Mouse (Mus musculus) MEL (cell line): ENCODE data around the gene Dgcr2. TPM values are rescaled to one million over a fixed set of nuclear protein-coding genes. Genes with fewer than 3 reads are reported as not detected.

Experiments
- DNase-seq: peaks from one replicate; pipeline ENCODE4 v3.0.0; 2011; ENCODE audit warnings: low read depth, low spot score
- H3K27ac ChIP-seq: 2 replicates; pipeline ENCODE4 v1.5.1; 2012; ENCODE audit warnings: low read depth, mild to moderate bottlenecking, control low read depth, low read length, moderate library complexity; ENCODE audit not compliant: control insufficient read depth
- H3K27me3 ChIP-seq, 2 experiments: fragments of 150-350 bp in 1 of 2; sonication (generic) in 1 of 2; 2 replicates each; pipeline ENCODE4 v1.6.1; 2012; ENCODE audit warnings: low read length in 2 of 2, mild to moderate bottlenecking in 2 of 2, improper control_type of control experiment in 1 of 2, moderate library complexity in 1 of 2; ENCODE audit not compliant: insufficient read depth in 2 of 2, control insufficient read depth in 1 of 2
- H3K36me3 ChIP-seq, 2 experiments: 2 replicates each; pipeline ENCODE4 v1.6.1; 2012 to 2014; ENCODE audit warnings: low read length in 2 of 2, improper control_type of control experiment in 1 of 2, inconsistent platforms in 1 of 2, mild to moderate bottlenecking in 1 of 2; ENCODE audit not compliant: insufficient read depth in 2 of 2, control insufficient read depth in 1 of 2
- H3K4me1 ChIP-seq, 2 experiments: fragments of 150-350 bp in 1 of 2; sonication (generic) in 1 of 2; 2 replicates each; pipeline ENCODE4 v1.6.1; 2012; ENCODE audit warnings: low read length in 2 of 2, improper control_type of control experiment in 1 of 2, mild to moderate bottlenecking in 1 of 2; ENCODE audit not compliant: insufficient read depth in 2 of 2, control insufficient read depth in 1 of 2
- H3K4me3 ChIP-seq, 2 experiments: fragments of 150-350 bp in 1 of 2; sonication (generic) in 1 of 2; 2 replicates each; pipeline ENCODE4 v1.5.1; 2012; ENCODE audit warnings: low read depth in 2 of 2, low read length in 2 of 2, mild to moderate bottlenecking in 2 of 2, moderate library complexity in 2 of 2, control low read depth in 1 of 2, improper control_type of control experiment in 1 of 2; ENCODE audit not compliant: control insufficient read depth in 1 of 2, insufficient read depth in 1 of 2
- H3K79me2 ChIP-seq: 2 replicates; pipeline ENCODE4 v1.6.1; 2012; ENCODE audit warnings: mild to moderate bottlenecking, low read length, moderate library complexity; ENCODE audit not compliant: control insufficient read depth, poor library complexity, insufficient read depth
- H3K9ac ChIP-seq: 2 replicates; pipeline ENCODE4 v1.6.1; 2012; ENCODE audit warnings: low read depth, mild to moderate bottlenecking, control low read depth, low read length, moderate library complexity; ENCODE audit not compliant: control insufficient read depth, poor library complexity, severe bottlenecking
- H3K9me3 ChIP-seq: fragments of 150-350 bp; sonication (generic); replicated peaks from 2 replicates; pipeline ENCODE4 v1.6.1; 2012; ENCODE audit warnings: mild to moderate bottlenecking, low read length, improper control_type of control experiment, moderate library complexity; ENCODE audit not compliant: insufficient read depth
- BHLHE40 ChIP-seq: IDR thresholded peaks from 2 replicates; pipeline ENCODE4 v1.6.1; 2012; ENCODE audit warnings: low read depth, mild to moderate bottlenecking, inconsistent platforms, low read length, improper control_type of control experiment, borderline replicate concordance
- CHD1 ChIP-seq: IDR thresholded peaks from 2 replicates; pipeline ENCODE4 v1.6.1; 2012; ENCODE audit warnings: low read depth, mild to moderate bottlenecking, inconsistent platforms, low read length, improper control_type of control experiment
- CTCF ChIP-seq, 3 experiments: IDR thresholded peaks in 2 of 3; conservative IDR thresholded peaks in 1 of 3; 2 replicates each; pipeline ENCODE4 v1.5.1; 2011 to 2012; ENCODE audit warnings: low read length in 3 of 3, low read depth in 2 of 3, mild to moderate bottlenecking in 2 of 3, improper control_type of control experiment in 1 of 3, inconsistent platforms in 1 of 3, mixed read lengths in 1 of 3, moderate library complexity in 1 of 3; ENCODE audit not compliant: control insufficient read depth in 1 of 3, insufficient read depth in 1 of 3, poor library complexity in 1 of 3, severe bottlenecking in 1 of 3
- ELF1 ChIP-seq: IDR thresholded peaks from 2 replicates; pipeline ENCODE4 v1.6.1; 2014; ENCODE audit warnings: low read depth, mild to moderate bottlenecking, inconsistent platforms, low read length, improper control_type of control experiment, moderate library complexity
- GABPA ChIP-seq: IDR thresholded peaks from 2 replicates; pipeline ENCODE4 v1.6.1; 2012; ENCODE audit warnings: low read depth, mild to moderate bottlenecking, inconsistent platforms, low read length, improper control_type of control experiment, moderate library complexity
- HCFC1 ChIP-seq: IDR thresholded peaks from 2 replicates; pipeline ENCODE4 v1.6.1; 2012; ENCODE audit warnings: low read depth, mild to moderate bottlenecking, inconsistent platforms, low read length, improper control_type of control experiment, moderate library complexity
- MAFK ChIP-seq: IDR thresholded peaks from 2 replicates; pipeline ENCODE4 v1.6.1; 2011; ENCODE audit warnings: low read depth, mild to moderate bottlenecking, low read length, improper control_type of control experiment, borderline replicate concordance
- MAZ ChIP-seq: IDR thresholded peaks from 2 replicates; pipeline ENCODE4 v1.6.1; 2012; ENCODE audit warnings: low read depth, mild to moderate bottlenecking, inconsistent platforms, low read length, improper control_type of control experiment
- MEF2A ChIP-seq: IDR thresholded peaks from 2 replicates; pipeline ENCODE4 v1.6.1; 2014; ENCODE audit warnings: low read depth, mild to moderate bottlenecking, inconsistent platforms, low read length, improper control_type of control experiment; ENCODE audit not compliant: poor library complexity, insufficient replicate concordance, severe bottlenecking; ENCODE audit errors: extremely low read depth
- MXI1 ChIP-seq: IDR thresholded peaks from 2 replicates; pipeline ENCODE4 v1.6.1; 2011; ENCODE audit warnings: mild to moderate bottlenecking, low read depth, low read length, improper control_type of control experiment
- MYC ChIP-seq: IDR thresholded peaks from 2 replicates; pipeline ENCODE4 v1.6.1; 2011; ENCODE audit warnings: low read depth, mild to moderate bottlenecking, low read length, improper control_type of control experiment, moderate library complexity
- NELFE ChIP-seq: IDR thresholded peaks from 2 replicates; pipeline ENCODE4 v1.6.1; 2011; ENCODE audit warnings: low read depth, low read length, improper control_type of control experiment
- NRF1 ChIP-seq: IDR thresholded peaks from 2 replicates; pipeline ENCODE4 v1.6.1; 2014; ENCODE audit warnings: low read depth, mild to moderate bottlenecking, inconsistent platforms, low read length, improper control_type of control experiment, moderate library complexity; ENCODE audit not compliant: poor library complexity, insufficient read depth, severe bottlenecking
- POLR2AphosphoS2 ChIP-seq: IDR thresholded peaks from 2 replicates; pipeline ENCODE4 v1.6.1; 2011; ENCODE audit warnings: low read length, improper control_type of control experiment
- RCOR1 ChIP-seq: IDR thresholded peaks from 2 replicates; pipeline ENCODE4 v1.6.1; 2012; ENCODE audit warnings: low read depth, mild to moderate bottlenecking, inconsistent platforms, low read length, improper control_type of control experiment
- SMC3 ChIP-seq: IDR thresholded peaks from 2 replicates; pipeline ENCODE4 v1.6.1; 2011; ENCODE audit warnings: low read depth, low read length, improper control_type of control experiment
- TBP ChIP-seq: IDR thresholded peaks from 2 replicates; pipeline ENCODE4 v1.8.0; 2011; ENCODE audit warnings: low read depth, low read length, improper control_type of control experiment
- TCF12 ChIP-seq: IDR thresholded peaks from 2 replicates; pipeline ENCODE4 v1.6.1; 2014; ENCODE audit warnings: low read depth, mild to moderate bottlenecking, inconsistent platforms, low read length, improper control_type of control experiment, moderate library complexity
- UBTF ChIP-seq: IDR thresholded peaks from 2 replicates; pipeline ENCODE4 v1.6.1; 2012; ENCODE audit warnings: low read depth, mild to moderate bottlenecking, inconsistent platforms, low read length, improper control_type of control experiment, moderate library complexity, borderline replicate concordance; ENCODE audit not compliant: insufficient read depth
- USF1 ChIP-seq: IDR thresholded peaks from 2 replicates; pipeline ENCODE4 v1.6.1; 2014; ENCODE audit warnings: low read depth, mild to moderate bottlenecking, inconsistent platforms, low read length, improper control_type of control experiment, moderate library complexity
- USF2 ChIP-seq, 2 experiments: IDR thresholded peaks; 2 replicates each; pipeline ENCODE4 v1.6.1; 2011 to 2012; ENCODE audit warnings: improper control_type of control experiment in 2 of 2, low read length in 2 of 2, borderline replicate concordance in 1 of 2, inconsistent platforms in 1 of 2, low read depth in 1 of 2, mild to moderate bottlenecking in 1 of 2; ENCODE audit not compliant: insufficient read depth in 1 of 2
- ZKSCAN1 ChIP-seq: IDR thresholded peaks from 2 replicates; pipeline ENCODE4 v1.6.1; 2012; ENCODE audit warnings: low read depth, mild to moderate bottlenecking, inconsistent platforms, low read length, improper control_type of control experiment, moderate library complexity
- ZMIZ1 ChIP-seq: IDR thresholded peaks from 2 replicates; pipeline ENCODE4 v1.6.1; 2012; ENCODE audit warnings: low read depth, mild to moderate bottlenecking, inconsistent platforms, low read length, improper control_type of control experiment, moderate library complexity
- polyA plus RNA-seq, 2 experiments: library from polyadenylated mRNA; stranded (reverse) in 1 of 2; unstranded in 1 of 2; fragments of >175 nt in 1 of 2; fragments of >200 nt in 1 of 2; gene quantifications; 2 replicates each; pipeline versions ENCODE4 v1.2.1 to v1.2.4; 2012; ENCODE audit warnings: low replicate concordance in 2 of 2, low read depth in 1 of 2; ENCODE audit not compliant: insufficient read length in 2 of 2, insufficient read depth in 1 of 2, missing spikeins in 1 of 2
- total RNA-seq: library from RNA; depleted of rRNA; stranded (reverse); fragments of 300-350 nt; gene quantifications from 2 replicates; pipeline ENCODE4 v1.2.3, GENCODE M21; 2012

The Dgcr2 gene
- total and polyA plus RNA-seq, 3 experiments, result 37.1 to 53.7 TPM; not detected in 1

GRCm38 (mm10) chr16:17889689-17890341, 8.5 kb downstream of the Dgcr2 start:
- peak overlapping the region in 1 of 2 experiments; percentile 100; a peak in 1 of 4 replicates for H3K4me3 ChIP-seq
- no peaks in the 10 kb centered on the region for H3K9me3 ChIP-seq
- H3K9ac ChIP-seq, result no peak overlapping the region; the same call in 1 of the 2 replicates
- no peak overlapping the region for H3K27ac ChIP-seq
- H3K4me1 ChIP-seq, result peaks cover 6 to 18% of the 10 kb centered on the region in 2 experiments
- H3K27me3 ChIP-seq, result no peaks in the 10 kb centered on the region
- H3K36me3 ChIP-seq, result peaks cover 0 to 15% of the 10 kb centered on the region in 2 experiments; a peak in 3 of 4 replicates
- TF ChIP-seq RCOR1 (no peak), CTCF (IDR thresholded peaks at IDR 0.05 in 2 of 3, conservative IDR thresholded peaks at IDR 0.05 in 1 of 3; ENCODE audit: control insufficient read depth in 1 of 3, insufficient read depth in 1 of 3, low read depth in 2 of 3, low read length in 3 of 3, poor library complexity in 1 of 3, severe bottlenecking in 1 of 3) (no peak), MXI1 (no peak), BHLHE40 (no peak), UBTF (no peak), TCF12 (no peak), ZMIZ1 (no peak), HCFC1 (no peak), MAFK (no peak), NELFE (no peak), USF1 (no peak), MAZ (no peak), MYC (no peak), ZKSCAN1 (no peak)
- peaks cover 35% of the 10 kb centered on the region for H3K79me2 ChIP-seq
- no peak for DNase-seq

GRCm38 (mm10) chr16:17884116-17884515, 14.2 kb downstream of the Dgcr2 start:
- peaks cover 0 to 4% of the 10 kb centered on the region in 2 experiments; a peak in 1 of 4 replicates for H3K4me1 ChIP-seq
- H3K27me3 ChIP-seq, result no peaks in the 10 kb centered on the region
- H3K79me2 ChIP-seq, result peaks cover 43% of the 10 kb centered on the region
- H3K4me3 ChIP-seq, result no peak overlapping the region
- H3K9ac ChIP-seq, result no peak overlapping the region
- DNase-seq, result no peak
- H3K9me3 ChIP-seq, result no peaks in the 10 kb centered on the region
- TF ChIP-seq CHD1, result no peak
- TF ChIP-seq MXI1, result no peak
- no peak for TF ChIP-seq UBTF
- TF ChIP-seq HCFC1, result no peak
- no peak for TF ChIP-seq SMC3
- no peak for TF ChIP-seq USF2 (IDR thresholded peaks at IDR 0.05; ENCODE audit: borderline replicate concordance in 1 of 2, insufficient read depth in 1 of 2, low read depth in 1 of 2, low read length in 2 of 2)
- TF ChIP-seq MAFK, result no peak
- no peak for TF ChIP-seq NRF1
- no peak for TF ChIP-seq MAZ
- no peak for TF ChIP-seq NELFE
- TF ChIP-seq ZMIZ1, result no peak
- TF ChIP-seq POLR2AphosphoS2, result no peak
- no peak for TF ChIP-seq ELF1
- TF ChIP-seq GABPA, result no peak
- TF ChIP-seq TBP, result no peak
- no peak for TF ChIP-seq USF1
- no peak for TF ChIP-seq MEF2A
- no peak for TF ChIP-seq BHLHE40
- H3K27ac ChIP-seq, result no peak overlapping the region
- peaks cover 0 to 4% of the 10 kb centered on the region in 2 experiments; a peak in 3 of 4 replicates for H3K36me3 ChIP-seq
